Mouse (Mus musculus) bone marrow macrophage, adult 2 months (primary cell): ENCODE results near the gene Csf2rb2.

Experiments
- CTCF ChIP-seq: IDR thresholded peaks from 2 replicates; pipeline ENCODE4 v1.5.1; 2012; ENCODE audit warnings: low read depth, mild to moderate bottlenecking, low read length, moderate library complexity
- POLR2A ChIP-seq: IDR thresholded peaks from 2 replicates; pipeline ENCODE4 v1.6.1; 2012; ENCODE audit warnings: mild to moderate bottlenecking, low read depth, low read length, borderline replicate concordance

DNA sequence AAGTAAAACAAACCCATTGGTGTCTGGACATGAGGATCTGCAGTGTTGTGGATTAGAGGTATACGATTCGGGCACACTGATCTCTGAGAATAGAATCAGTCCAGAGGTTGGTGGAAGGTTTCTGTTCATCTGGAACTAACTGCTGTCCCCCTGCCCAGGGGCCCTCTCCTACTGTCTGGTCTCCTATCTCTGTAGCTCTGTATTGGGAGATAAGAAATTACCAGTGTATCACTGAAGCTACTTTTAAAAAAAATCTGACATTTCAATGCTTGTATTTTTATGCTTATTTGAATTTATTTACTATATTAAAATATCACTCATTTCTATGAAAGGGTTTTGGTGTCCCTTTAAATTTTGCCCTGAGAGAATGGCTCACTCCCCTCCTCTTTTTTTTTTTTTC, 18.8 kb upstream of the Csf2rb2 start:
- TF ChIP-seq POLR2A (no peak), CTCF (no peak)
